Mouse (Mus musculus) left cerebral cortex, adult 6 months (tissue): ENCODE data around the gene Vmn2r19. TPM values are rescaled to one million over a fixed set of nuclear protein-coding genes. Genes with fewer than 3 reads are reported as not detected.

ENCODE experiments used
- long read RNA-seq, 2 experiments: library from polyadenylated mRNA; unstranded; transcript quantifications; one replicate each; pipeline ENCODE4 v2.0.0; 2019 to 2020
- polyA plus RNA-seq: library from polyadenylated mRNA; unstranded; fragments of <200 nt; fragmentation: Nextera tagmentation; gene quantifications from 2 replicates; pipeline ENCODE4 v1.2.3, GENCODE M21; 2021

The Vmn2r19 gene
- not detected in 2 replicates for polyA plus RNA-seq
- long read RNA-seq, experiment 1, result 0 reads
- long read RNA-seq, experiment 2, result 0 reads

DNA sequence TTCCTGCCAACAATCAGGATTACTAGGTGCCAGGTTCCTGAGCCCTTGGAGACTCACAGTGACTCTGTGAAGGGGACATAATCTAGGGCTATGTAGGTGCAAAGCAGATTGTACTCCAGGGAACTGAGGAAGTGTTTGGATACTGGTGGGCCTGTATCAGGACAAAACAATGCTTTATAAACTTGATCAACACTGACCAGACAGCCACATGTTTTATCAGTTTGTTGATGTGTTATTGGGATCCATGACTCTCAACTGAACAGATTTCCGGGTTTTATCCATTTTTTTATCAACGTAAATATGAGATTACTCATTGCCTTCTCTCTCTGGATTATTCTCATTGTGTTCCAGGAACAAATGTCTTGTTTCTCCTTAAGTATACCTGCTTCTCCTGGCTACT is at the start of gene Vmn2r19:
Gene Vmn2r19, plus strand, starts transcription at position 301 of the 400 bp plus-strand sequence.

DNA sequence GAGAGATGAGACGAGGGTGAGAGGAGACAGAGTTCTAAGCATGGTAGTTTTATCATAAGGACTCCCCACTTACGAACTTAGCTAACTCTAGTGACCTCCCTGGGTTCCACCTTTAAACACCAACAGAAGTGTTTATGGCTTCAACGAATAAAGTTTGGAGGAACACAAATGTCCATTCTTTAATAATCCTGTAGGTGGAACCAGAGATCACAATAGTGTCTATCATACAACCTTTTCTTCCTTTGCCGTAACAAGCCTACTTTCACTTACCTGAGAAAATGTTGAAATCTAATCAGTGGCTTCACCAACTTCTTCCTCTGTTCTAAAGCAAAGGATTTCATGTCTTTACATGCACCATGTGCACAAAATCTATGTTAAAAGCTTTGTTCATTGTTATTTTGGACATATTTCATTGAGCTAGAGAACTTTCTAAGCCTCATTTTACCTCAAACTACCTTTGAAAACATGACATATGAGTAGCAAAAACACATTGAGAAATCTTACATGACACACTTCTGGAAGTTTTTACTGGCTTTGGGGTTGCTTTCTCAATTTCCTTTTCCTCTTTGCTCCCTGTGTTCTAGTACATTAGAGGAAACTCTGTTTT is 46.5 kb upstream of the Vmn2r19 start, which contains the start of gene Clec4d:
Gene Clec4d, plus strand, starts transcription at position 557 of the 607 bp plus-strand sequence.

DNA sequence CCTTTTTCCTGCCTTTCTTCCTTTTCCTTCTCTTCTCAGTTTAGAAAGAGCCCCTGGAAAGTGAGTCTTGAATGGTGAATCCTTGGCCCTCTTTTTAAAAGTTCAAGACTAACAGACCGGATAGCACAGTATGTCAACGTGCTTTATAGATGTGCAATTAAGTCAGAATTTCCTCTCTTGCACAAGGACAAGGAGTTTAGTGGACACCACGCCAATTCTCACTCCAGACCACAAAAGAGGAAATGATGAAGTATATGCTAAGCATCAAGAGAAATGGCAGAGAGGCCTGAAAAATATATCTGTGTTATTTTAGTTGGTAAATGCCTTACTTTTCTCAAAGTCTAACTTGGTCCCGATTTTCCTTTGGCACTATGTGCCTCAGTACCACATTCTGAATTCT is 18.4 kb upstream of the Vmn2r19 start, which contains the start of gene Clec4e:
Gene Clec4e, minus strand, starts transcription at position 118 of the 400 bp plus-strand sequence.

Other genes starting within 250 kb of the Vmn2r19 start
- gene Clec4a2, start 201.9 kb upstream of the Vmn2r19 start, polyA plus RNA-seq, result 2.3 and 2.5 TPM in 2 replicates
- gene Clec4b2, start 135.4 kb upstream of the Vmn2r19 start, polyA plus RNA-seq, result not detected in 2 replicates
- gene Clec4n, start 78.5 kb upstream of the Vmn2r19 start, polyA plus RNA-seq, result 0.88 and 1.3 TPM in 2 replicates
- gene Clec4d, start 46.2 kb upstream of the Vmn2r19 start, polyA plus RNA-seq, result 0.08 TPM in 1 of 2 replicates, not detected in the other
- not detected in 2 replicates for gene Clec4e, start 18.5 kb upstream of the Vmn2r19 start, polyA plus RNA-seq
- not detected in 2 replicates for gene Vmn2r20, start 109.8 kb downstream of the Vmn2r19 start, polyA plus RNA-seq
- gene Vmn2r21, start 225.1 kb downstream of the Vmn2r19 start, polyA plus RNA-seq, result not detected in 2 replicates